Mouse (Mus musculus): Measurements from ENCODE around the gene Glcci1.

The Glcci1 gene

DNA sequence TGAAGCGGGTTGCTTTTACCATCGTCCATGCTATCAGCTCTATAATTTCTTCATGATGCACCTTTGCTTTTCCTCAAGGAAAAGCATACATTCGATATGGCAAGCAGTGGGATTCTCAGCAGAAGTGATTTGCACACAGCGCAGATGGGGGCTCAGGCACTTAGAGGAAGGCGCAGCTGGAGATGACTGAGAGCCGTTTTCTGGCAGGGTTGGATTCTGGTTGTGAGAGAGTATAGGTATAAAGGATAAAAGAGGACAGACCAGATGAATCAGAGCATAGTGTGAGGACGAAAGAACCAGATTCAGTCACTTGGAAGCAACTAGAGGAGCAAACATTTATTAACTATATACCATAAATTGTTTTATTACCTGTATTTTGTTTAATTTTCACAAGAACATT lies 36.4 kb downstream of the Glcci1 start:
- no peak for DNase-seq (ENCODE audit: extremely low spot score, low read depth, low spot score)

DNA sequence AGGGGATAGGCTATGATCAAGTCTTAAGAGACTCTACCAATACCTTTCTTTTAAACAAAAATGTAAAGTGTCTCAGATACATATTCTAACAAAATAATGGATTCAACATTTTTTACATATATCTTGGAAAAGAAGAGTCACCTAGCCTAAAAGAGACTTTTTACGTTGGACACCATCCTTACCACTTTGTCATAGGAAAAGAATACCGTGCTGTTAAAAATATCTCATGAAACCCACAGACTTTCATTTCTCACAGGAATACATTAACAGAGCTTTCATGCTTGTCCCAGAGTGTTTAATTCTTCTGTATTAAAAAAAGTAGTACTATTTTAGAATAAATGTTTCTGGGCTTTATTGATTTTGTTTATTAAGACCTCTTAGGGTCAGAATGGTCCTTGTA lies 41.8 kb downstream of the Glcci1 start:
- DNase-seq (ENCODE audit: extremely low spot score, low read depth, low spot score): no peak

DNA sequence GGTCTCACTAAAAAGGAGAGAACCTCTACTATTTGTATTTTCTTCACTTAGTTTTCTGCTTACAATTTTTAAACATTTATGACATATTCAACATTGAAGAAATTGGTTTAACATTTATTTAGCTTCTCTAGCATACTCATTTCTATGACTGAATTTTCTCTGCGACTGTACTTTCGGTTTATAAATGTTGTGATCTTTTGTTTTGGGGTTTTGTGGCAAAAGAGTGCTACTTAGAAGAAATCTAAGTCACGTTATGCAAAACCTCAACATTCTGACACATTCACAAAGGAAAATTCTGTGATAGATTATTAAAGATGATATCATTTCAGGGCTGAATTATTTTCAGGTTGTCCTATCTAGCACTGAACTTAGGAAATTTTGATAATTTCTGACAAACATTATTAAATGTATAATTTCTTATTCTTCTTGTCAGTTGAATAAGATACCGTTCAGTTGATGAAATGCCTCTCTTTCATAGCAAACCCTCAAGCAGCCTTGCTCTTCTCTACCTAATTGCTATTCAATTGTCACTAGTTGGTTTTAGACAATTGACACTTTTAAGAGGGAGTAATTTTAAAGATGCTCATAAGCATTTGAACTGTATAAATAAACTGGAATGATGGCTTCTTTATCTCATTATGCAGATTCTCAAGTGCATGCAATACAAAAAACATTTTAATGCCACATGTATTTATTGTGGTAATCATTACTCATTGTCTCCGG lies 47.6 kb downstream of the Glcci1 start:
- DNase-seq (ENCODE audit: extremely low spot score, low read depth, low spot score): no peak

DNA sequence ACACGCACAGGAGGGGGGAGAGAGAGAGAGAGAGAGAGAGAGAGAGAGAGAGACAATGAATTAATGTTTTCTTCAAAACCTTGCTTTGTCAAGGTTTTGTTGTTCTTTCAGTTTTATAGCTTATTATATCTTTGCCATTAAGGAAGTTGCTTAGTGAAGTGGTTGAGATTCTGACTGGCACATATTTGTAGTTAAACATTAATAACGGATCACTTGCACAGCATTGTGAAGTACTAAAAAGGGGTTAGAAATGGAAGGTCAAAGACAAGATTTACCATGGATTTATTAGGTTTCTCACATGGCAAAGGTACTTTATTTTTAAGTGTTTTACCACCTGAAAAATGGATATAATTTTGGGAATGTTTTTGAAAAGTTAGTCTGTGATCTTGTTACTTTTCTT lies 51.3 kb downstream of the Glcci1 start:
- no peak for DNase-seq (ENCODE audit: extremely low spot score, low read depth, low spot score)

DNA sequence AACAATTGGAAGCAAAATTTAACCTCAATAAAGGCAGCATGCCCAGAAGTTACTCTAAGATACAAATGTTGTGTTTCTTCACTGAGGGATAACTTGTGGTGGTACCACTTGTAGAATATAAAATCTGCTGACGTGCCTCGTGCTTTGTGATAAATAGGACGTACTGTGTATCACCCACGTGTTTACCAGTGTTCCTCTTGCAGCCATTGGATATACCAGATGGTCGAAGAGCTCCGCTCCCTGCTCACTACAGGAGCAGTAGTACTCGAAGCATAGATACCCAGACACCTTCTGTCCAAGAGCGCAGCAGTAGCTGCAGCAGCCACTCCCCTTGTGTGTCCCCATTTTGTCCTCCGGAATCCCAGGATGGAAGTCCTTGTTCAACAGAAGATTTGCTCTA lies 73.0 kb downstream of the Glcci1 start:
- no peak for DNase-seq (ENCODE audit: extremely low spot score, low read depth, low spot score)

DNA sequence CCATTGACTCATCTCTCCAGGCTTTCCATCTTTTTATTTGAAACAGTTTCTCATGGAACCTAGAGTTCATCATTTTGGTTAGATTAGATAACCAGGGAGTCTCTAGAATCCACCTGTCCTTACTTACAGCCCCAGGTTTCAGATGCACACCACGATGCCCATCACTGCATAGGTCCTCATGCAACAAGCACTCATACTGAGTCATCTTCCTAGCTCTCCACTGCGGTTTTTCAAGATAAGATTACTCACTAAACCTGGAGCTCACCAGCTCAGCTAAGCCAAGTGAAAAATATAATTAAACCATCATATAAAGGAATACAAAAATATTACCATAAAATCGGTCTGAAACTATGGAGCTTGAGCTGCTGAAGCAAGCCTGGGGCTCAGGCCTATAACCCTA lies 74.5 kb downstream of the Glcci1 start:
- DNase-seq (ENCODE audit: extremely low spot score, low read depth, low spot score): no peak

DNA sequence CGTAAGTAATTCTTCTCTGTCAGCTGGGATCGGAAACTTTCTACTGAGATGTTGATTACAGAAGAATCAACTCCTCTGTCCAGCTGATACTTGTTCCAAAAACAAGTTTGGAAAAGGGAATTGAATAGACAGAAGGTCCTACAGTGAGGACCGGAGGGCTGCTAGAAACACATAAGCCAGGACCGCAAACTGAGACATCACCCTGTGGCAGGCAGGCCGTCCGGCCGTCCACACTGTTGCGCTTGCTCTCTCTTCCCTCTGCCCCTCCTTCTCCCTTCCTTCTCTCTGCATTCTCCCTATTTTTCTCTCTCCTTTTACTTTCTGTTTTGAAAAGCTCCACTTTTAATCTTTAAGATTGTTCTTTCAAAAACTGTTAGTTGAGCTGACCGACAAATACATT lies 82.3 kb downstream of the Glcci1 start:
- DNase-seq (ENCODE audit: extremely low spot score, low read depth, low spot score): no peak

DNA sequence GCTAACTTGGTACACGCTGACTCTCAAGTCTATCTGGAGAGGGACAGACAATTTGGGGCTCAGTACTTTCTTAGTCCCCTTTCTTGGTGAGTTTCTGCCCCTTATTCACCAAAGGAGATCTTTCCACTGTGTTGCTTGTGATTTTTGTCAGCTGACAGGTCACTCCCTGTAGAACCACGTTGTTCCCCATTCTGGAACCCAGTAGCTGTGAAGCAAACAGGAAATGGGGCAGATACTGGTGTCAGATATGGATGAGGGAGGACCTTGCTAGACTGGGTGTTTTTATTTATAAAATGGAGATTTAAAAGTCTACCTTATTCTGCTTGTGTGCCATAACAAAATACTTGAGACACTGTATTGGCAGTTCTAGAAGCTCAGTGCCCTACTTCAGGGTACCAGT lies 108.0 kb downstream of the Glcci1 start:
- no peak for DNase-seq (ENCODE audit: extremely low spot score, low read depth, low spot score)

DNA sequence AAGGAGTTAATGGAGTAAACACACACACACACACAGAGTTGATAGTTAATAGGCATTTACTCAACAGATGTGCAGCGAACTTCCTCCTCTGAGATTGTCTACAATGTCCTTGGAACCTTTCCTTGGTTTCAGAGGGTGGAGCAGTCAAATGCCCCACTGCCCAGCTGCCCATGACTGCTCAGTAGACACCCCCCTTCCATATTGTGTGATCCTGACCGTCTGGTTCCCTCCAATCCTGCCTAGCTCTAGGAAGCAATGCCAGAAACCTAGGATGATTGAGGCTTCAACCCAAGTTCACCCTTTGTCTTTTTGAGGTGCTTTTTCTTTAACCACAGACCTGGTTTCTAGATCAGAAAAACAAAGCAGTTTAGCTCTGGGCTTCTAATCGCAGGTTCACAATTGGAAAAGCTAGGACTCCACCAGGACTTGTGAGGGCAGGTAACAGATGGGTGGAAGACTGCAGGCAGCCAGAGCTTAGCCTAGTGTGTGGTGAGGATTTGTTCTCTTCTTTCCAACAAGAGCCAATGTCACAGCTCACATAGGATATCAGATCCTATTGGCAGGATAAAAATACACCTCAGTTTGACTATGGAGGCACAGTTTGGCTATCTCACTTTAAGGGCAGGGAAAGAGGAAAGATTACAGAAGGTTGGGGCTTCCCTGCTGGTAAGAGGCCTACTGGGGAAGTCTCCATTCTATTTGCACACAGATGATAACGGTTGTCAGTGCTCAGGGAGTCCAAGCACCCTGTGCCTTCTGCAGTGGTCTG lies 110.4 kb downstream of the Glcci1 start:
- DNase-seq (ENCODE audit: extremely low spot score, low read depth, low spot score): no peak

DNA sequence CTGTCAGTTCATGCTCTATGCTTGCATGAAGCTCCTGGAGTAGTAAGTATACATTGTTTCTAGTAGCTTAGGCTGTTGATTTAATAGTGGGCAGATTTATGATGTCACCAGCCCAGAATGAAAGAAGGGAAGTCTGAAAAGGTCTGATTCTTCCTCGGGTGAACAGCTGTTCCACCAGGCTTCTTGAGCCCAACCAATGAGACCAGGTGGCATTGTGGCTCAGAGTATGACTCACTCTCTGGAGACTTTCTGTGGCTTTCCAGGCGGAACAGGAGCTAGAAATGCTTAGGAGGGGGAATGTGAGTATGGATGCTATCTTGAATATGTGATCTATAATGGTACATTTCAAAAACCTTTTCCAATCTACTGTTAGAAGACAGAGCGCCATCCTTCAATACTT lies 113.6 kb downstream of the Glcci1 start:
- no peak for DNase-seq (ENCODE audit: extremely low spot score, low read depth, low spot score)

DNA sequence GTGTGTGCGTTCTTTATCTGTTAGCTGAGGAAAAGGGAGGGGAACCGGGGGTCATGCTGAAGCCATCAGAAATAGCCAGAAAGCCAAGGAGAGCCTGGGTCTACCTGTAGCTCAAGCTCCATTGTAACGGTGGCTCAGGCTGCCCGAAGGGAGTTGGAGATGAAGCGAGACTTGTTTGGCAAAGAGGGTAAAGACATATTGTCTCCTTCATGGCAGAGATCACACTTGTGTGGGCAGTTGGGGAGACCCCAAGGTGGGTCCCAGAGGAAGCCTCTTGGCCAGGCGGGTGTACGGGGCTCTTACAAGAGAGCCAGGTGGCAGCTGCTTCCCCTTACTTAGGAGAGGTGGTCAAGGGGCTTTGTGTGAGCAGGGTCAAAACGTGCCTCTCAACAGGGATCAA lies 118.8 kb downstream of the Glcci1 start:
- DNase-seq (ENCODE audit: extremely low spot score, low read depth, low spot score): no peak

DNA sequence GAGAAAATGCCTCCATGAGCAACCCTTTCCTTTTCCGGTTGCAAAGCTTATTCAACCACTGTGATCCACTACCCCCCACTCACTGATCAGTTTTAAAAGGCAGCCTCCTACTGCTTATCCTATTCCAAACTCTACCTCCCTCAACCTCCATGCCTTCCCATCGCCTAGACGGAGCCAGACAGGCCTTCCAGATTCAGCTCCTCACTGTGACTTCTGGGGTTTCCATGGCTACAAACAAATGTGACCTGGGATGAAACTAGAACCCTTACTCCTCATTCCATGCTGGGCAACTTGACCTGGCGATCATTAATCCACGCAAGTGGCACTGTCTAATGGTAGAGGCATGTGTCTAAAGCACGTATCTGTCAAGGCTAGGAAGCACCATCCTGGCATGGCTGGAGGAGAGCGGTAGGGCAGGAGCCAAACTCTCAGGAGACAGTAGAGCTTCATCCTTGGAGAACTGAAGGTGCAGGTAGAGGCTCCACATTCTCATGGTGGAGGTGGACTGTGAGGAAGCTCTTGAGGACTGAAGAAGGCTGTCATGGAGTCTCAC lies 119.4 kb downstream of the Glcci1 start:
- DNase-seq (ENCODE audit: extremely low spot score, low read depth, low spot score): no peak

DNA sequence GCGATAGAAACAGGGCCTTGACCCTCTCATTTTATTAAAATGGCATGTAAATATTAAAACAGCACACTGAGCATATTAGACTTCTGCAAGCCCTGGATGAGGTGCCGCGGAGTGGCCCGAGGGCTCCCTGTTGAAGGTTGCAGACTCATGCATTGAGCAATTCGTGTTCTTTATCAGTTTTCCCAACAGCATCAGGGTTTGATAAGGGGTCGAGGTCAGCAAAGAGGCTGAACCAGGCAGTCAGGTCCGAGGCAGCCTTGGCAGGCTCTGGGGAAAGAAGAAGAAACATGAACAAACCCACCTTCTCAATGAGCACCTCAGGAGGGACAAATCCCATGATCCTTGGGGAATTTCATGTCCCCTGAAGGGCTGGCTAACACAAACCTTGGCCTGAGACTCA lies 121.1 kb downstream of the Glcci1 start:
- DNase-seq (ENCODE audit: extremely low spot score, low read depth, low spot score): no peak

DNA sequence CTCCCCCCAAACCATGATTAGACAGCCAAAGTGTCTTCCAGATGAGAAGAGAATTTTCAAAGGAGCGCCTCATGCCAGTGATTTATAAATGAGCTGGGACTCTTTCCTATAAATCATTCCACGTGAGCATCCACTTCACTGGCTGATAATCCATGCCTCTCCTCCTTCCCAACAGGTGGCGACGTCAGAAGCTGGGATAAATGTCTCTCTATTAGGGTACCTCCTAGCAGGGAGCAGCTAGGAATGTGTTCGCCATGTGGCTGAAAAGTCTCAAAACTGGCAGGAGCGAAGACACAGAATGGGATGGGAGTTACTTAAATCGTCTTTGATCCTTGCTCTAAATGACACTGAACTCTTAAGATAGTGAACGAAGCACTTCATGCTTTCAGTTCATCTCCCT lies 122.0 kb downstream of the Glcci1 start:
- no peak for DNase-seq (ENCODE audit: extremely low spot score, low read depth, low spot score)

DNA sequence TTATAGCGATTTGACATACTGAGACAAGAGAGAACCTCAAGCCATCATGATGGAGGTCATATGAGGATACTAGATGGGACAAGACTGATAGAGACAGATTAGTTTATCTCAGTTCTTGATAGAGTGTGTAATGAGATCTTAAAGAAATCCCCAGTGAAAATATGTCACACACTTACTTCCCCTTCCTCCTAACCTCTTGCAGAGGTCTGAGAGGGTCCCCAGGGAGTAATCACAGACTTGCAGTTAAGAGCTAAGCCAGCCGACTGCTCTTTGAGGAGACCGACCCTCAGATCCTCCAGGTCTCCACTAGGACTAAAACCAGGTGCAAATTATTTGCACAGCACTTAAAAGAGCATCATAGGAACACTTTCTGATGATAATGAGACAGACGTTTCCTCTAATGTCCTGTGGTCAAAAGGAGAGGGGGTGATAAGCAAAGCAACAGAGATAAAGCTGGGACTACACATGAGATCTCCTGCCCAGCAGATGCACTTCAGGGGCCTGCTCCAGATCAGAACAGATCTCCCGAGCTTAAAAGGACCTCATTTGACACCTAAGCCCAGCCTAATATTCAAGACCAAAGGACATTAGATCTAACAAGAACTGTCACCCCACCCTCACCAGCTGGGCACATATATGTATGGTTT lies 122.7 kb downstream of the Glcci1 start:
- no peak for DNase-seq (ENCODE audit: extremely low spot score, low read depth, low spot score)

DNA sequence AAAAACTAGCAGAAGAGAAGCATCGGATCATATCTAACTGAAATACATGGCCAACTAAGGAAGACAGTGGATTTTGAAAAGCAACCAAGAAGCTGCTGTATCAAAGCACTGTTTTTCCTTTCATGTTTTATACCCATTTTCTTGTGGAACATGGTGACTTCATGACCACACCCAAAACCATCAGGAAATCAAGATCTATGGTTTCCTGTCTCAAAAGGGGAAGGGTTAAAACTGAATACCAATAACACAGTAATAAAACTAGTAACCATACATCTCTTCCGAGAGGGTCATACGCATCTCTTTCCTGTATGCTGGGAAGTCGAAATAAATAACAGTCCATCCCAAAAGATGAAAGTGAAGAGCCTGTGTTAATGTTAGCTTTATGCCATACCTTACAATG lies 123.3 kb downstream of the Glcci1 start:
- DNase-seq (ENCODE audit: extremely low spot score, low read depth, low spot score): no peak

DNA sequence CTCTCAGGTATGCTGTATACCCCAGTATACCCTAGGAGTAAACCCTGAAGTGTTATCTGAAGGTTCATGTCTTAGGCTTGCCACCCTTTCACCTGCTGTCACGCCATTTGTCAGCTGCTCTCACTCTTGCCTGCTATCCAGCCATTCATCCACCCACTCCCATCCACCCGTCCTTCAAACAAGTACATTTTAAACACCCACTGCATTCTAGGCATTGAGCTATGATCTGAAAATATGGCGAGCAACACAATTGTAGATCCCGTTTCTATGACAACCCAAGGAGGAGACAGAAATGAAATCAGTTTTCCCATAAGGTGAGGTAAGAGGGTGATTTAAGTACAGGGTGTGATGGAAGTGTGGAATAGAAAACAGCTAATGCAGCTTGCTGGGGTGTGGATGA lies 128.7 kb downstream of the Glcci1 start:
- DNase-seq (ENCODE audit: extremely low spot score, low read depth, low spot score): no peak

DNA sequence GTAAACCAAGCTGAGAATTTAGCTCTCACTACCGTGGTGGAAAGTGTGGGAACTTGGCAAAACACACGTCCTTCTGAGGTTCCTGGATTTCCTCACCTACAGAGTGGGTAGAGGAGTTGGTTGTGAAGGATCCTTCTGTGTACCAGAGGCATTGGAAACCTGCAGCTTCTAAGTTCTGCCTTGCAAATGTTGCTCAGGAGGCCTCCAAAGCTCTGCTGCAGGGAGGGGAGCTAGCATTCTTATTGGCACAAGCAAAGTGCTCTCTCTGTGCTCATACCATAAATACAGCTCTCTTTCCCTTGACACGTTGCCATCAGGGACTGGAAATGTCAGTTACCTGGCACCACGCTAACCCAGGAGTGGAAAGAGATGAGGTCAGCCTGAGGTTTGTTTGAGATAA lies 129.5 kb downstream of the Glcci1 start:
- DNase-seq (ENCODE audit: extremely low spot score, low read depth, low spot score): no peak

DNA sequence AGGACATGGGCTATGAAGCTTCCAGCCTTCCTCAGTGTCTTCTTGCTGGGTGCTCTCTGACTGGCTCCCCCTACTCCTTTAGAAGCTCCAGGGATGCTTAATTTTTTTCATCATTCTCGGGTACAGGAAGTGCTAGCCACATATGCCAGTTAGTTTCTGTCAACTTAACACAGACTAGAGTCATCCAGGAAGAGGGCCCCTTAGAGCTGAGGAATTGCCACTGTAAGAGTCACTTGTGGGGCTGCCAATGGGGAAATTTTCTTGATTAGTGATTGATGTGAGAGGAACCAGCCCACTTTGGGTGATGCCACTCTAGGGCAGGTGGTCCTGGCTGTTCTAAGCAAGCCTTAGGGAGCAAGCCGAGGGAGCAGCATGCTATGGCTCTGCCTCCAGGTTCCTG lies 130.1 kb downstream of the Glcci1 start:
- no peak for DNase-seq (ENCODE audit: extremely low spot score, low read depth, low spot score)

DNA sequence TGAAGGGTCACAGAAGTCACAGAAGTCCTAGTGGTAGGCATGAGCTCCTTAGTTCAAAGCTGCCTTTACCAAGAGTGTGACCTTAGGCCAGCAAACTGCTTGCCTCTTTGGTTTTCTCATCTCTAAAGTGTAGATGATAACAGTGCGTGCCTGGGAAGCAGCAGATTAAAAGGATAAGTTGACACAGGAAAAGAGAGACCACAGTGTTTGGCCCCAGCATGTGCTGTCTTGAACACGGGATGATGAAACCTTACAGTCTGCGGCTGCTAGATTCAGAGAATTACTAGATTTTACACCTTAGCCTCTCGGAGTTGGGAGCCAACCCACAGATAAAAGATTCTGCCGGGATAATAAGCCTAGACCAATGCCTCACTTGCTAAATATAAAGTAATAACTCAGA lies 131.5 kb downstream of the Glcci1 start:
- no peak for DNase-seq (ENCODE audit: extremely low spot score, low read depth, low spot score)

DNA sequence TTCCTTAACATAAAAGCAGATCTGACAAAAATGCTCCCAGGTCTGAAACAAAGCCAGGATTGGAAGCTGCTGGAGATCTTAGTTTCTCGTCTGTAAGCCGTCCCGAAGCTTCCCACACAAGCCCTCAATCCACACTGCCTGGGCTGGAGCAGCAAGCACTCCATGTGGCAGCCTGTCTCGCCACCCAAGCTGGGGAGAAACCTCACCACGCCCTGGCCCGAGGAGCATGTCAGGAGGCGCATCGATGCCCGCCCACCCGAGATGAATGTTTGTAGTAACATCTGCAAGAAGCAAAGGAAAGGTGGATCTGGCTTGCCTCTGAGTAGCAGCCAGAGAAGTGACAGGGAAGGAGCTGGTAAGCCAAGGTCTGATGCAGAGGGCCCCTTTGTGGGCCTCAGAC lies 135.3 kb downstream of the Glcci1 start:
- no peak for DNase-seq (ENCODE audit: extremely low spot score, low read depth, low spot score)

DNA sequence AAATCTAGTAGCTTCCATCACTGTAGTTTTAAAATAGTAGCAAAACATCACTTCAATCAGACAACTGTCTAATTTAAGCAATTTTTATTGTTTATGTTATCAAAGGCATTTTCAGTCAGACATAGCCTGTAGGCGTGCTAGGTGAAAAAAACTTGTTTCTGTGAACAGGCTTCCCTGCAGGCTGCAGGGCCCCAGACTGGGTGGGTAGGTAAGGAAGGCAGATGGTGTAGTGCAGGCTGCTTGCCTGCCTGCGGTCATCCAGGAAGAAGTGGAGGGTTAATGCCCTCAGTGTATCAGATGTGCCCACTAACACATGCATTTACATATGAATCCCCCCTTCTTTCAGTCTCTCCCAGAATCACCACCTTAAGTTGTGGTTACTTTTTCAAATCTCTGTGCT lies 136.3 kb downstream of the Glcci1 start:
- DNase-seq (ENCODE audit: extremely low spot score, low read depth, low spot score): no peak
